Mouse (Mus musculus) c-Kit-positive CD71-positive TER-119-positive erythroid progenitor cells, embryonic 14.5 days (primary cell): Measurements from ENCODE around the gene Snx30.

Source experiments
- DNase-seq: peaks from one replicate; pipeline ENCODE4 v3.0.0-alpha.2; 2013; ENCODE audit warnings: low spot score

Gene Snx30

DNA sequence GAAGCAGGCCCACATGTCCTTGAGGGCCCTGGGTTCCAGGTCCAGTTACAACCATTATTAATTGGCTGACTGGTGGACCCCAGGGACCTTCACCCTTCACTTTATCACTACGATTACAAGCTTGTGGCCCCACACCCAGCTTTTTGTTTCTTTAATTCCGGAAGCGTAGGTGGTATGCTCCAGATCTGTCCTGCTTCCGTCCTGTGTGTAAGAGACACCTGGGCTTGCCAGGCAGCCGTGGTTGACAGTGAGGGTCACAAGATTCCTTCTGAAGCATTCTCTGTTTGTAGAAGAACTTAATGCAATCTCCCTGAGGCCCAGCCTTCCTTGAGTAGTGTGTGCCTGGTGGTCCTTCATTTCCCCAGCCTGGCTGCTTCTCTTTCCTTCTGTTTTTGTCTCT lies 19.2 kb downstream of the Snx30 start:
- DNase-seq: no peak

GRCm38 (mm10) chr4:59825634-59826033 lies 20.0 kb downstream of the Snx30 start:
- no peak for DNase-seq

- DNase-seq: no peak
Measured at GRCm38 (mm10) chr4:59826381-59826780, 20.7 kb downstream of the Snx30 start.

- DNase-seq: no peak
Measured at GRCm38 (mm10) chr4:59829072-59829471, 23.4 kb downstream of the Snx30 start.

DNA sequence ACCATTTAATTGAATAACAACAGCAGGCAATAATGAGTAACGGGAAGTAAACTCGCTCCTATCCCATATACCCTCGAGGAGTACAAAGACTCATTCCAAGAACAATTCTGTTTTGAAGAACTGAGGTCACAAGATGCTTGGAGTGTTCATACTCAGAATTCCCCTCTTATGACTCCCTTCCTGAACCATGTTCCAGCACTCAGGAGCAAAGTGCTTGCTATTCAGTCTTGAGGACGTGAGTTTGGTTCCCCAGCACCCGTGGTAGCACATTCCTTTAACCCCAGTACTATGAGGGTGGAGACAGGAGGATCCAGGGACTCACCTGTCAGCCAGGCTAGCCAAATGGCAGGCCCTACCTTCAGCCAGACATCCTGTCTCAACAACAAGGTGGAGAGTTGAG lies 25.4 kb downstream of the Snx30 start:
- no peak for DNase-seq

DNA sequence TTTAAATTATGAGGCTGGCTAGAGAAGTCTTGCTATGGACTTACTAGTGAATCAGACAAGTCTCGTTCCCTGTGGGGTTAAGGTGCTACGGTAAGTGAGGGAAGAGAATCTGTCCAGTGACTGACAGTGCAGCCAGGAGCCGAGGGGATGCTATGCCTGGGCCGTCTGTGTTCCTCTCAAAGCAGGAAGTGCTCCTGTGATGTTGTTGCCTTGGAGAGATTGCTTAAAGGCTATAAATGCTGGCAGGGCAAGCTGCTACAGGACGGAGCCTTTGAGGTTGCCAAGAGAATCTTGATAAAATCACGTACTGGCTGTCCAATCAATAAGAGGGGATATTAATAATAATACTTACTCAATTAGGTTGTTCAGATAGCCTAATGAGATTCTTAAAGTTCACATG lies 27.2 kb downstream of the Snx30 start:
- no peak for DNase-seq

DNA sequence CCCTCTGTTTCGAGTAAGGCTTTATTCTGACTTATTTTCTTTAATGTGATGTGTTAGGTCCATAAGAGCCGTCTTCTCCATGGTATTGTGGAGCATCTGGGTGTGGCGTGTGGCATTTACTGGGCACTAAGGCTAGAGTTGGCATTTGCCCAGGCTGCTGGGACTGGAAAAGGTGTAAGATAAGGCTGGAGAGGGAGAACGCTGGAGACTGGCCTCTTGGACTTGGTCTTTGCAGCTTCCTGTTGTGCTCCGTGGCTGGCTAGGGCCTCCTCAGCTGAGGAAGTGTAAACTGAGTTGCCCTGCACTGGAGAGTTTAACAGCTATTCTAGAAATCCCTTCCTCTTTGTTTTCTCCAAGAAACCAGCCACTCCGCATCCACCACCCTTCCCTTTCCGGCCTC lies 32.0 kb downstream of the Snx30 start:
- DNase-seq: no peak

- no peak for DNase-seq
Measured at GRCm38 (mm10) chr4:59844460-59845244, 39.0 kb downstream of the Snx30 start.

DNA sequence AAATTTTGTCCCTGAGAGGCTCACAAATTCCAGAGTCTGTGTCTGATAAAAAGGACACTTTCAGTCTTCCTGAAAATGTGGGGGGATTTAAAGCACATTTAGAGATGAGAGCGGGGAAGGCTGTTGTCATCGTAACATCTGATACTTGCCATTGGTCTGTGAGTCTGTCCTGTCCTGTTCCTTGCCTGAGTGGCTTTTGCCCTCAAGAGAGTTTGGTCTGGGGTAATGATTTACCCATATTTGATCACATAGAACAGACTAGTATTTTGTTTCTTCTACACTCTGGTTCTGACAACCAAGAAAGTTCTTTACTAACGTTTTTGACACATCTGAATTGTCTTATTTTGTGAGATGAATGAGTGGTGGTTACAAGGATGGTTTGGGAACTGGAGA lies 39.6 kb downstream of the Snx30 start:
- DNase-seq: no peak

DNA sequence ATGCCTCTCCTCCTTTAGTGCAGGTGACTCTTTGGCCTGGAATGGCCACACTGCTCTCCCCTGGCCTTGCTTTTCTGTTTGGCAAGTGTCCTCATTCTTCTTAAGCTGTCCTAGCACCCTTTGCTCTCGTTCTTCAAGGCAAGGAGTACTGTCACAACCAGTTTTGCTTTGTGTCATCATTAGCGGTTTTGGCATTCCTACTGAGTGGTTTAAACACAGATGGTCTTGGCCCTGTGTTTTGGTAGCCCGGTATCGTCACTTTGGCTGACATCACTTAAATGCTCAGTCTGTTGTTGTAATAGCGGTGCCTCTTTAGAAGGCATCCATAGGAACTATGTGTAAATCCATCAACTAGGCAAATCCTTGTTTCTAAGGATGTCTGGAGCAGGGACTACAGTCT lies 41.8 kb downstream of the Snx30 start:
- DNase-seq: no peak

DNA sequence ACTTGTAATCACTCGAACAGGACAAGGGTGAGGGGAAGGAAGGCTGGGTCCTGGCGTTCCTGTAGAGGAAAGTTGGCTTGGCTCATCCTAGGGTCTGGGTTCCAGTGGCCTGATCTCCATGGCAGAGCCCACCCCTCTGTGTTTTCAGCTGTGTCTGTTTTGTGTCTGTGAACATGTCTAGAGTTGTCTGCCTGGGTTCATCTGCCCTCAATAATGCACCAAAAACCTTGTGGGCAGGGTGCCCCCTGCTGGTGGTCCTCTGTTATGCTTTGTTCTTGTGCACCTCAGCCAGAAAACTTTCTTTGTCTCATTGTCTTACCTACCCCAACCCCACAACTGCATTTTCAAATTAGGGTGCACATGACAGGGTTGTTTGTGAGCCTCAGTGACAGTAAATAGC lies 44.5 kb downstream of the Snx30 start:
- peak; percentile 62 for DNase-seq

- DNase-seq: no peak
Measured at GRCm38 (mm10) chr4:59850886-59851623, 45.4 kb downstream of the Snx30 start.

GRCm38 (mm10) chr4:59853155-59853554 lies 47.5 kb downstream of the Snx30 start:
- DNase-seq: no peak

DNA sequence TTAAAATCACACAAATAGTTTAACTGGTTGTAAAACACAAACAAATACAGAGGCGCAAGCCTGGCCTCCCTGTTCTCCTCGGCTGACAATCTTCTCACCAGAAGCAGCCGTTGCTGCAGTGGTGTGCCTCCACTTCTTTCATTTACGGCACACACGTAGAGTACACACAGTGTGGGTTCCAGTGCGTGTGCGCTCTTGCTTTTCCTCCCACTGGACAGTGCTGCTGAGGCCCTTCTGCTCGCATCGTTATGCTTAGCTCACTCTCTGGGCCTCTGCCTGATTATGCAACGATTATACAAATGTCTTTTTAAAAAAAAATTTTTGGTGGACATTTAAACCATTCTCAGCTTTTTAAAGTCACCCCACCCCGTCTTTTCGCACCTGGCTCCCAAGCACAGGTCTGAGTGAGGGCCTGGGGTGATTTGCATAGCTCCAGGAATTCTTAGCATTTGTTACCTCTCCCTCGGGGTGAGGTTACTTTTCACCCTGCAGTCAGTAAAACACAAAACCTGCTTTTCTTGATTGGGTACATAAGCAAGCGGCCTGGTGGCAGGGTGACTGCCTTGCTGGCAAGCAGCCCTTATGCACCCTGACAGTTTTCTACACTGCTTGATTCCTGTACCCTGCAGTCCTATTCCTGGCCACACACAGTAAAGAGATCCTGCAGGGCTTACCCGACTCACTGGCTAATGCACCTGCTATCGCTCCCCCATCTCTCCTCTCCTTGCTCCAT lies 54.2 kb downstream of the Snx30 start:
- no peak for DNase-seq

DNA sequence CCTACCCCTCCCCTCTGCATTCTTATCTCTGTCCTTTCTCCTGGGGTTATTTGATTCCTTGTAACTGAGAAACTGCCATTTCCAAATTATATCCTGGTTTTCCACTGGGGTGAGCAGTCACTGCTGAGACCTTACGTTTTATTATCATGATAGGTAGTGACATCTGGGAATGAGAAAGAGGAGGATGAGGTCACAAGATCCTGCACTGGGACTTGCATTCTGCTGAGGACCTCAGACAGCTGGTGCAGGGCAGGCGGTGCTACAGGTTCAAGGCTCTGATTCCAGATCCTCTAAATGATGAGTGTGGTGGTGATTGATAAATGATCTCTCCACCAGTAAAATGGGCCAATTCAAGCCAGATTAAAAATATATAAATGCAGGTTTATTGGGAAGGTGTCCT lies 54.8 kb downstream of the Snx30 start:
- no peak for DNase-seq

GRCm38 (mm10) chr4:59861871-59862270 lies 56.2 kb downstream of the Snx30 start:
- no peak for DNase-seq

- no peak for DNase-seq
Measured at GRCm38 (mm10) chr4:59862335-59862734, 56.7 kb downstream of the Snx30 start.

GRCm38 (mm10) chr4:59863869-59864268 lies 58.2 kb downstream of the Snx30 start:
- peak; percentile 23 for DNase-seq

- no peak for DNase-seq
Measured at GRCm38 (mm10) chr4:59868086-59868485, 62.4 kb downstream of the Snx30 start.

GRCm38 (mm10) chr4:59869488-59870057 lies 63.9 kb downstream of the Snx30 start:
- DNase-seq: no peak

GRCm38 (mm10) chr4:59870433-59870832 lies 64.8 kb downstream of the Snx30 start:
- DNase-seq: no peak

DNA sequence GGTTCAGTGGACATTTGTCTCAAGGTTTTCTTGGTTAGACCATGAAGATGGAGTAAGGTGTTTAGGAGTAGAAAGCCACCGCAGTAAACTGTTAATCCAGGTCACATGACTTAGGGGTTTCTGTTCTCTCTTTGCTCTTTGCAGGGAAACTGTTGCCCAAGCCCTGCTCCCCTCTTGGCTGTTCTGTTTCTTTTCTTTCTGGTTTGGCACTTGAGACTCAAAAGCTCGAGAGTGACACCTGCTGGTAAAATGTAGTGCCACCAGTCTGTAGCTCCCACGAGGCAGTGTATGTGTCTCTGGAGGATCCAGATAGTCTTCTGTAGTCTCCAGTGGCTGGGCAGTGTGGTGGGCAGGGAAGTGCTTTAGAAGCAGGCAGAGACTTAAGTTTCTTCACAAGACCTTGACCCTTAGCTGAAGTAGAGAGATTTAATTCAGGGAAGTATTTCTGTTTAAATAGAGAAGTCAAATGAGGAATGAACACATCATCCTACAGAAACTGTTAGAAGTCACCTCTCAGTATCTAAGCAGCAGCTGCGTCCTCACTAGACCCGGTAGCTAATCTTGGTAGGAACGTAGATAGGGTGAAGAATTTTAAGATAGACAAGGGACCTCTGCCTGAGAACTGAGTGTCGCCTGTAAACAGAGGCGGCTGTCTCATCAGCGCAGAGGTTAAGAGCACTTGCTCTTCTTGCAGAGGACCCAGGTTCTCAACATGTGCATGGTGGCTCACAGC lies 65.4 kb downstream of the Snx30 start:
- DNase-seq: peak; percentile 77
